Mouse (Mus musculus) brain, adult 10 weeks (tissue): ENCODE measurements around the gene AC109138.7. TPM values are rescaled to one million over a fixed set of nuclear protein-coding genes. Genes with fewer than 3 reads are reported as not detected.

ENCODE experiments used
- polyA plus RNA-seq: library from polyadenylated mRNA; stranded (reverse); fragments of 350-450 nt; fragmentation: Illumina TruSeq; extraction: RNeasy Lipid Tissue Mini Kit (QIAGEN cat#74804); gene quantifications from one replicate; pipeline ENCODE4 v1.2.3, GENCODE M21; 2015; ENCODE audit warnings: low read depth, low replicate concordance

AC109138.7 gene
- not detected for polyA plus RNA-seq

GRCm38 (mm10) chr19:4214071-4214770 is at the start of gene AC109138.7, which contains the start of gene Clcf1:
Gene AC109138.7, plus strand, starts transcription at chr19:4214357.
Gene Clcf1, plus strand, starts transcription at chr19:4214238.

GRCm38 (mm10) chr19:4175368-4175947 is 38.7 kb upstream of the AC109138.7 start, which contains the start of gene Carns1:
Gene Carns1, minus strand, starts transcription at chr19:4175479.

GRCm38 (mm10) chr19:4190831-4191334 is 23.3 kb upstream of the AC109138.7 start, which contains the start of gene Tbc1d10c:
Gene Tbc1d10c, minus strand, starts transcription at chr19:4191284.

GRCm38 (mm10) chr19:4191528-4192250 is 22.5 kb upstream of the AC109138.7 start, which contains the start of gene Ppp1ca:
Gene Ppp1ca, plus strand, starts transcription at chr19:4192065.

GRCm38 (mm10) chr19:4201291-4201909 is 12.8 kb upstream of the AC109138.7 start, which contains the start of gene Rad9a:
Gene Rad9a, minus strand, starts transcription at chr19:4201662.

GRCm38 (mm10) chr19:4231253-4232185 is 17.4 kb downstream of the AC109138.7 start, which contains the start of gene Pold4:
Gene Pold4, plus strand, starts transcription at chr19:4231899.

GRCm38 (mm10) chr19:4268566-4269361 is 54.6 kb downstream of the AC109138.7 start, which contains the start of gene Ssh3:
Gene Ssh3, minus strand, starts transcription at chr19:4269180.

Other genes starting within 250 kb of the AC109138.7 start
- gene Aldh3b2, start 242.0 kb upstream of the AC109138.7 start, polyA plus RNA-seq = 1.4 TPM
- gene Acy3, start 227.8 kb upstream of the AC109138.7 start, polyA plus RNA-seq = 4.0 TPM
- not detected for gene Tbx10, start 221.6 kb upstream of the AC109138.7 start, polyA plus RNA-seq
- 15.1 TPM for gene Nudt8, start 213.8 kb upstream of the AC109138.7 start, polyA plus RNA-seq
- 2.0 TPM for gene Gm49405, start 213.7 kb upstream of the AC109138.7 start, polyA plus RNA-seq
- 5.7 TPM for gene Doc2g, start 211.0 kb upstream of the AC109138.7 start, polyA plus RNA-seq
- 236 TPM for gene Ndufv1, start 201.6 kb upstream of the AC109138.7 start, polyA plus RNA-seq
- gene Gstp1, start 176.4 kb upstream of the AC109138.7 start, polyA plus RNA-seq = 465 TPM
- 1.5 TPM for gene Gstp2, start 168.3 kb upstream of the AC109138.7 start, polyA plus RNA-seq
- gene Gstp3, start 154.8 kb upstream of the AC109138.7 start, polyA plus RNA-seq = not detected
- not detected for gene Cabp2, start 132.8 kb upstream of the AC109138.7 start, polyA plus RNA-seq
- gene Cdk2ap2, start 117.2 kb upstream of the AC109138.7 start, polyA plus RNA-seq = 37.6 TPM
- gene Pitpnm1, start 114.4 kb upstream of the AC109138.7 start, polyA plus RNA-seq = 122 TPM
- 183 TPM for gene Aip, start 88.5 kb upstream of the AC109138.7 start, polyA plus RNA-seq
- gene Gpr152, start 74.6 kb upstream of the AC109138.7 start, polyA plus RNA-seq = 0.10 TPM
- gene Cabp4, start 70.3 kb upstream of the AC109138.7 start, polyA plus RNA-seq = not detected
- 127 TPM for gene Coro1b, start 65.7 kb upstream of the AC109138.7 start, polyA plus RNA-seq
- gene Ptprcap, start 60.8 kb upstream of the AC109138.7 start, polyA plus RNA-seq = 1.5 TPM
- gene Rps6kb2, start 51.0 kb upstream of the AC109138.7 start, polyA plus RNA-seq = 45.8 TPM
- 13.7 TPM for gene Carns1, start 38.9 kb upstream of the AC109138.7 start, polyA plus RNA-seq
- gene Tbc1d10c, start 23.1 kb upstream of the AC109138.7 start, polyA plus RNA-seq = 1.2 TPM
- gene Ppp1ca, start 22.3 kb upstream of the AC109138.7 start, polyA plus RNA-seq = 454 TPM
- gene Rad9a, start 12.7 kb upstream of the AC109138.7 start, polyA plus RNA-seq = 10.9 TPM
- 0.59 TPM for gene Clcf1, start 119 bp upstream of the AC109138.7 start, polyA plus RNA-seq
- gene Pold4, start 17.5 kb downstream of the AC109138.7 start, polyA plus RNA-seq = 29.6 TPM
- gene Ssh3, start 54.8 kb downstream of the AC109138.7 start, polyA plus RNA-seq = 58.5 TPM
- 55.6 TPM for gene Ankrd13d, start 68.8 kb downstream of the AC109138.7 start, polyA plus RNA-seq
- gene Grk2, start 91.9 kb downstream of the AC109138.7 start, polyA plus RNA-seq = 184 TPM
- gene Kdm2a, start 183.9 kb downstream of the AC109138.7 start, polyA plus RNA-seq = 41.1 TPM
- 1.6 TPM for gene Rhod, start 225.1 kb downstream of the AC109138.7 start, polyA plus RNA-seq